ENCODE assay signal across 28 mouse cellular contexts in genomic region chr16:8532461-8532860, GRCm38 (mm10). TPM values are rescaled to one million over a fixed set of nuclear protein-coding genes. Genes with fewer than 3 reads are reported as not detected.
"Had no signal": no experiment of that assay in that cellular context is flagged by ENCODE, and none has a peak within 500 bp of the region (broad histone marks: within the 10 kb centered on the region; RNA-seq: fewer than 3 reads in every experiment).

No protein-coding gene starts in this region.

- ATAC-seq: hindbrain, embryonic 16.5 days; inflammation-experienced regulatory T-cells, adult 6 months; intestine, embryonic 15.5 days had no signal

- H3K36me3 ChIP-seq: hindbrain, embryonic 10.5 days; hindbrain, embryonic 12.5 days; intestine, embryonic 15.5 days; limb, embryonic 10.5 days; liver, embryonic 13.5 days; liver, embryonic 15.5 days had no signal

- H3K9ac ChIP-seq: heart, embryonic 12.5 days; hindbrain, embryonic 12.5 days; hindbrain, embryonic 14.5 days; intestine, embryonic 15.5 days; kidney, embryonic 15.5 days; limb, embryonic 12.5 days; liver, embryonic 13.5 days; liver, embryonic 15.5 days had no signal

- H3K4me2 ChIP-seq: heart, embryonic 12.5 days; hindbrain, embryonic 12.5 days; hindbrain, embryonic 14.5 days; intestine, embryonic 15.5 days; kidney, embryonic 15.5 days; limb, embryonic 12.5 days; liver, embryonic 11.5 days; liver, embryonic 13.5 days; liver, embryonic 15.5 days had no signal

- H3K27ac ChIP-seq: heart, embryonic 10.5 days; hindbrain, embryonic 10.5 days; hindbrain, embryonic 12.5 days; hindbrain, embryonic 14.5 days; intestine, embryonic 15.5 days; kidney, embryonic 15.5 days; kidney, postnatal 0 days; layer of hippocampus, adult 2 months; left cerebral cortex, adult 2 months; limb, embryonic 10.5 days; limb, embryonic 12.5 days; liver, embryonic 13.5 days; liver, embryonic 15.5 days had no signal

- H3K4me1 ChIP-seq: hindbrain, embryonic 12.5 days; intestine, embryonic 15.5 days had no signal

- H3K4me3 ChIP-seq: heart, embryonic 10.5 days; heart, embryonic 12.5 days; hindbrain, embryonic 10.5 days; hindbrain, embryonic 12.5 days; intestine, embryonic 15.5 days; kidney, embryonic 15.5 days; layer of hippocampus, adult 2 months; left cerebral cortex, adult 2 months; limb, embryonic 10.5 days; limb, embryonic 12.5 days; liver, embryonic 13.5 days; liver, embryonic 15.5 days had no signal

- DNase-seq: gastrocnemius, postnatal 14 days; heart, adult 18-20 months; heart, postnatal 10 days; heart, postnatal 4 days; kidney, adult 11 months; kidney, adult 2 months; kidney, adult 9 months; kidney, postnatal 25 days; kidney, postnatal 4 days; liver; liver, embryonic 13.5 days had no signal

- H3K9me3 ChIP-seq: heart, embryonic 10.5 days; heart, embryonic 12.5 days; hindbrain, embryonic 10.5 days; hindbrain, embryonic 12.5 days; intestine, embryonic 15.5 days; kidney, embryonic 15.5 days; limb, embryonic 10.5 days; limb, embryonic 12.5 days; liver, embryonic 13.5 days; liver, embryonic 15.5 days had no signal

- H3K27me3 ChIP-seq: heart, embryonic 12.5 days; intestine, embryonic 15.5 days; kidney, embryonic 15.5 days; limb, embryonic 12.5 days; liver, embryonic 13.5 days; liver, embryonic 15.5 days had no signal

RNA-seq across cellular contexts. Expression of gene Abat, which starts 19.2 kb away (rescaled TPM):
- total RNA-seq: granulocyte monocyte progenitor cell, adult 5-6 weeks had no signal
